Mouse (Mus musculus): Measurements from ENCODE around the gene 2310034G01Rik. TPM values are rescaled to one million over a fixed set of nuclear protein-coding genes. Genes with fewer than 3 reads are reported as not detected.

The 2310034G01Rik gene
- not detected for total RNA-seq (2023)

GRCm38 (mm10) chr19:46350168-46350932 lies at the start of gene 2310034G01Rik:
2310034G01Rik (minus strand) TSS chr19:46350302.

GRCm38 (mm10) chr19:46396686-46397435 lies 46.8 kb upstream of the 2310034G01Rik start, which contains the start of gene Sufu:
Sufu (plus strand) TSS chr19:46396896.

GRCm38 (mm10) chr19:46395109-46396009 lies 45.3 kb upstream of the 2310034G01Rik start, which contains the start of gene Actr1a:
Actr1a (minus strand) TSS chr19:46395748.

GRCm38 (mm10) chr19:46338331-46338936 lies 11.7 kb downstream of the 2310034G01Rik start, which contains the start of gene Cuedc2:
Cuedc2 (minus strand) TSS chr19:46338702.

GRCm38 (mm10) chr19:46328081-46329030 lies 21.7 kb downstream of the 2310034G01Rik start, which contains the start of gene Fbxl15:
Fbxl15 (plus strand) TSS chr19:46328184.

GRCm38 (mm10) chr19:46326756-46327305 lies 23.3 kb downstream of the 2310034G01Rik start, which contains the start of gene Psd:
Psd (minus strand) TSS chr19:46327156.

GRCm38 (mm10) chr19:46304216-46304841 lies 45.8 kb downstream of the 2310034G01Rik start, which contains the start of gene Nfkb2:
Nfkb2 (plus strand) TSS chr19:46304320.

Other genes starting within 250 kb of the 2310034G01Rik start
- gene Elovl3, start 218.4 kb downstream of the 2310034G01Rik start, total RNA-seq (2023) = not detected
- not detected for gene Pitx3, start 202.0 kb downstream of the 2310034G01Rik start, total RNA-seq (2023)
- 10 to 100 TPM; 56.1 to 58.1 TPM for gene Gbf1, start 197.8 kb downstream of the 2310034G01Rik start, total RNA-seq (2023)
- 10 to 100 TPM; 42.5 to 44.2 TPM for gene Nfkb2, start 46.0 kb downstream of the 2310034G01Rik start, total RNA-seq (2023)
- gene Psd, start 23.1 kb downstream of the 2310034G01Rik start, total RNA-seq (2023) = under 1 TPM; 0.09 to 0.80 TPM
- gene Fbxl15, start 22.1 kb downstream of the 2310034G01Rik start, total RNA-seq (2023) = 1 to 10 TPM; 3.3 to 3.9 TPM
- gene Cuedc2, start 11.6 kb downstream of the 2310034G01Rik start, total RNA-seq (2023) = 10 to 100 TPM; 96.2 to 98.6 TPM
- gene Mfsd13a, start 9.2 kb downstream of the 2310034G01Rik start, total RNA-seq (2023) = 10 to 100 TPM; 25.0 to 27.9 TPM
- 10 to 100 TPM; 87.0 to 95.1 TPM for gene Actr1a, start 45.4 kb upstream of the 2310034G01Rik start, total RNA-seq (2023)
- 10 to 100 TPM; 10.7 to 10.9 TPM for gene Sufu, start 46.6 kb upstream of the 2310034G01Rik start, total RNA-seq (2023)
- gene Trim8, start 151.4 kb upstream of the 2310034G01Rik start, total RNA-seq (2023) = 10 to 100 TPM; 47.4 to 56.4 TPM
- 1 to 10 TPM; 9.7 to 9.9 TPM for gene Arl3, start 222.9 kb upstream of the 2310034G01Rik start, total RNA-seq (2023)
- gene Sfxn2, start 223.1 kb upstream of the 2310034G01Rik start, total RNA-seq (2023) = 1 to 10 TPM; 8.8 to 9.8 TPM
- 10 to 100 TPM; 71.7 to 72.7 TPM for gene Wbp1l, start 248.8 kb upstream of the 2310034G01Rik start, total RNA-seq (2023)

Data from neutrophil, adult 59 days (primary cell).